Mouse (Mus musculus) NIH3T3 (cell line): ENCODE data around the gene Rasal3.

Source experiments
- DNase-seq: peaks from one replicate; pipeline ENCODE4 v3.0.0-alpha.2; 2012; ENCODE audit warnings: low read depth

Gene Rasal3

DNA sequence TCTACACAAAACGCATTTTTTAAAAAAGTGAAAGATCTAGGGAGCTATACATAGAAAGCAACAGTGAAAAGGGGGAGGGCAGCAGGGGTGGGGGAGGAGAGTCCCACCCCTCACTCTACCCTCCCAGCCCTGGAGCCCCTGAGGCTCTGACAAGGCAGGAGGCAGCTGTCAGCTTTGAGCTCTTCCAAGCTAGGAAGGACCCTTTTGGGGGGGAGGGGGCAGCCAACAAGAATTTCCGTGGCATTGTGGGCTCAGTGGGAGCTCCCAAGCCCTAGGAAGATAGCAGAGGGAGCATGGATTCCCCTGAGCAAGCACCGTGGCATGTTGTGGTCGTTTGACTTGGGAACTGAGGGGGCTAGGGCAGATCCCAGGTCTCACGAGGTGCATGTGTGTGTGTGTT lies 49.2 kb downstream of the Rasal3 start:
- DNase-seq: no peak

DNA sequence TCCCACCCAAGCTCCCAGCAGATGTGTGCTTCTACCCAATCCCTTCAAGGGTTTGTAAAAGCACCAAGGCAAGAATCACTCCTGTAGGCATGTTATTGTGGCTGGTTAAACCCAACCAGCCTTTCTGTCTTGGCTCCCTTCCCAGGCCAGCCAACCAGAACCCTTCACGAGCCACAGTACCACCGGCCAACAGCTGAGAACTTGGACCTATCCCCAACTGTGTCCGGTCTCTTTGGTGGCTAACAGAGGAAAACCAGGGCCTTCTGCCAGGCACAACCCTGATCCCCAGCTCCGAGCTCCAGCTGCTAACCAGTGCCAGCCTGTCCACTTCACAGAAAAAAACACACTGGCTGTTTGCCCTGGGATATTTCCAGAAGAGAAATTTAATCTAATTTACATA lies 49.7 kb downstream of the Rasal3 start:
- peak; percentile 20 for DNase-seq

DNA sequence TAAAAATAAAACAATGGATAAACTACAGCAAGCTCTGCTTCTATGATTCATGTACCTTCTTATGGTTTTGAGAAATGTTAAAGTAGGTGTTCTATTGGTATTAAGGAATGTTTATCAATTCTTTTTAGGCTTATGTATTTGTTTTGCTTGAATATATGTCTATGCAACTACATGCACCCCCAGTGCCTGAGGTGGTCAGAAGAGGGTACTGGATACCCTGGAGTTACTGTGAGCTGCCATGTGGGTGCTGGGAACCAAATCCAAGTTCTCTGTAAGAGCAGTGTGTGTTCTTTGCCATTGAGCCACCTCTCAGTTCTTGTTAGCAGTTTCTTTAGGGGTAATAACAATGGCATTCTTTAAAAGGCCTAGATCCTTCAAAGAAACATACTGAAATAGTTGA lies 51.7 kb downstream of the Rasal3 start:
- DNase-seq: no peak

DNA sequence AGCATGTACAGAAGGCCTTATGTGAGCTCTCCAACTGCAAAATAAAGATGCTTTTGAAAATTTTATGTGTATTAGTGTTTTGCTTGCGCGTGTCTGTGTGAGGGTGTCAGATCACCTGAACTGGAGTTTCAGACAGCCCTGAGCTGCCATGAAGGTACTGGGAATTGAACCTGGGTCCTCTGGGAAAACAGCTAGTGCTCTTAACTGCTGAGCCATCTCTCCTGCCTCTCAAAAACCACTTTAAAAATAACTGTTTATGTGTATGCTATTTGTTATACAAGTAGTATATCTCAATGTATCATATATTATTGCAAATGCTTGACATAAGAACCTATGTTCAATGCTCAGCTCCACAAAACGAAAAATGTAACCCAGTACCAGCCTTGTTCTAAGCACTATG lies 52.1 kb downstream of the Rasal3 start:
- no peak for DNase-seq

DNA sequence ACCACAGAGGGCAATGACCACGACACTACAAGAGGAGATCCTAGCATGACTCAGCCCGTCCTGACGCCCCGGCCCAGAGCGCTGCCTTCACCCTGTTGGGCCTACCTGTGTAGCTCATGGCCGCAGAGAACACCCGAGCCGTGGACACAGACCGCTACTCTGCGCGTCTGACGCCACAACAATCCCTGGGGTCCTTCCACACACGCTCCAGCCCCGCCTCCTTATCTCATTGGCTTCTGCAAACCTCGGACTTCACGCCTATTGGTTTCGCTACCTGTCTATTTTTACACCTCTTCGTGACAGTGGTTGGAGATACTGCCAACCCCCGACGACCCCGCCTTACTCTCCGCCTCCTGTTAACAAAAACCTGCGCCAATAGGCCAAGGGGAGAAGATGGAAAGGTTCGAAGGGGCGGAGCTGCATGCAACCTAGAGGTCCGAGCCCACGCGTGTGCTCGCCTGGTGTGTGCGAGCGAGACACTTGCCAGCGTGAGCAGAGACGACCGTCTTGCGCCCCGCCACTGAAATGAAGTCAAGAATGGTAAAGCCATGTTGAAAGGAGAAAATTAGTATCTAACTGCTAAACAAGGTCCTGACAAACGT lies 52.9 kb downstream of the Rasal3 start, which contains the start of gene Akap8l:
TSS of gene Akap8l (minus strand) at position 226 of the 602 bp plus-strand sequence.
- peak; percentile 99 for DNase-seq

DNA sequence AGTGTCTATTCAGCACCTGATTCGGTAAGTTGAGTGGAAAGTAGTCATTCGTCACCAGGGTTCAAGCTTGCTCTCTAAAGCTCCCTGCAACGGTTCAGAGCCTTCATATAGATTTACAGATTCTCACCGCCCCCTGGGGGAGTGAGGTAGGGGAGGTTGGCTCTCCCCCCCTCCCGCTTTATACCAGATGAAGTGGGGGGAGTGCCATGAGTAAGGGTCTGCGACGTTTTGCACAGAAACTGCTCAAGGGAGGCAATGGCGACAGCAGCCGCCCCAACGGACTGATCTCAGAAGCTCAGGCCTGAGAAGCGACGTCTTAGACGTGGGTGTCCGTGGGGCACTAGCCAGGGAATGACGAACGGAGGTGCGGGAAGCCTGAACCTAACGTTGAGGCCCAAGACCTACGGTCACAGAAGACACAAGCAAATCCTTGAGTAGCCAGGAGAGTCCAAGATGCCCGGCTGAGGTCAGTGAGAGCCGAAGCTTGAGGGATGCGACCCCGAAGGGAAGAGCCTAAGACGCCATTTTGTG lies 53.5 kb downstream of the Rasal3 start:
- no peak for DNase-seq

DNA sequence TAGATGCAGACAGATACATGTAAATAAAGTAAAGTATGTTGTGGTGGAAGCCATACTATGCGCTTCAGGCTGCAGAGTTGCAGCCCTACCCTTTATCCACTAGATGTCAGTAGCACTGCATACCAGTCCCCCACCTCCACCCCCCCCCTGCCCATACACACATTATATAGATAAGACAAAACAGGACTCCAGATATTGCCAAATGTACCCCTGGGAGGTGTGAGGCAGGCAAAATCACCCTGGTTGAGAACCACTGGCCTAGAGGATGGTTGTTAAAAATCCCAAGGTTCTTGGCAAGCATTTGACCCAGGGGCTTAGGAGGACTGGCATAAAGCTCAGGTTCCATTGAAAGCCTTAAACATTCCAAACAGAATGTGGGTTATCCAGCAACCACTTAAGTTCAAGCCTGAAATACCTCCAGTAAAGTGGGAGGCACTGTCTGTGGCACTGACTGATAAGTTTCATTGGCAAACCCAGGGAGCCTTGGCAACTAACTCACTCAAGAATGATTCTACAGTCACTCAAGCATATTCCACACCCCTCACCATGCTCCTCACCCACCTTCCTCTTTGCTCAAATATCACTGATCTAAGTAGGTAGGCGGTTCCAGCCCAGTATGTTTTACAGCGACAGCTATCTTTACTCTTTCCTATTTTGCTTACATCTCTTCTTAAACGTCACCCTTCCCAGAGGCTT lies 54.2 kb downstream of the Rasal3 start:
- DNase-seq: peak; percentile 78

DNA sequence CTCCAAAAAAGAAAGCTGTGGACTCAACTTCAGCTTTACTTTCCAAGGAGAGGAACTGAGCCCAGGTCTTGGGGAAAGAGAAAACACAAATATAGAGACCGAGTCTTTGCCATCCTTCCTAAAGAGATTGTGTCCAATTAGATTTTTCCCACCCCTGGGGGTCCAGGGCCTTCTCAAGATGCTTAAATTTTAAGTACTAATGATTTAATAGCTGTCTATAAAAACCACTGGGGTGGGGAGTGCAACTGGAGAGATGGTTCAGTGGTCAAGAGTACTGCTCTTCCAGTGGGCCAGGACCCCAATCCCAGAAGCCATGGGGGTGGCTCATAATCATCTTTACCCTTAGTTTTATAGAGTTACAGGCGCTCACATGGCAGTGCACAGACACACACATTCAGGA lies 55.0 kb downstream of the Rasal3 start:
- DNase-seq: no peak

DNA sequence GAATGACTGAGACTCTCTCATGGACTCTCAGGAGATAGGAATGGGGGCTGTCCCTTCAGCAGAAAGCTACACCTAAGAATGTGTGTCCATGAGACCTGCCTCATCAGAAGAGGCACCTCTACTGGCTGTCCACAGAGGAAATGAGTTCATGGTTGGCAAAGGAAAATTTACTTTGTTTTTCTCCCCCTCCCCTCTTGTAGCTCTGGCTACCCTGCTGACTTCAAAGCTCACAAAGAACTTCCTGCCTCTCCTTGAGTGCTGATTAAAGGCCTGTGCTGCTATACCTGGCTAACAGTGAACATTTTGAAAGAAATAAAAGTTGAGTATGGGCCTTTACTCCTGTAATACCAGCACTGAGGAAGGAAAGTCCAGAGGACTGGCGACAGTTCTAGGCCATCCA lies 62.3 kb downstream of the Rasal3 start:
- DNase-seq: no peak
